Mouse (Mus musculus) erythroblast, embryonic 14.5 days (primary cell): ENCODE measurements at regions not wholly inside any gene's neighbourhood (a gene's known extent, or its start where the extent isn't known, plus 50 kb on each side); places are given as distances from the start of the nearest gene placed in this dataset.
"Not testable (repeated sequence)": the region's sequence is repeated elsewhere in the genome, so short reads cannot be mapped to it uniquely, and the experiment has no call there.

Experiments used
- H3K27me3 ChIP-seq: 2 replicates; pipeline ENCODE4 v1.6.1; 2012; ENCODE audit warnings: inconsistent platforms; ENCODE audit not compliant: control insufficient read depth
- H3K36me3 ChIP-seq: 2 replicates; pipeline ENCODE4 v1.6.1; 2012; ENCODE audit warnings: mild to moderate bottlenecking, inconsistent platforms; ENCODE audit not compliant: control insufficient read depth
- H3K4me1 ChIP-seq: 2 replicates; pipeline ENCODE4 v1.6.1; 2012; ENCODE audit warnings: inconsistent platforms; ENCODE audit not compliant: control insufficient read depth
- H3K4me3 ChIP-seq: replicated peaks from 2 replicates; pipeline ENCODE3; 2012; ENCODE audit warnings: moderate library complexity, mild to moderate bottlenecking, inconsistent platforms
- H3K9me3 ChIP-seq: 2 replicates; pipeline ENCODE4 v1.6.1; 2012; ENCODE audit warnings: low read length, inconsistent platforms, mixed read lengths; ENCODE audit not compliant: control insufficient read depth
- GATA1 ChIP-seq: IDR thresholded peaks from 2 replicates; pipeline ENCODE4 v1.6.1; 2012; ENCODE audit warnings: low read length, inconsistent platforms, mixed read lengths
- TAL1 ChIP-seq: IDR thresholded peaks from 3 replicates; pipeline ENCODE4 v1.6.1; 2012; ENCODE audit warnings: low read length, inconsistent platforms, mixed read lengths

GRCm38 (mm10) chr17:10150403-10150689, 169.3 kb downstream of the Qk start:
- not testable (repeated sequence) for H3K9me3 ChIP-seq, H3K36me3 ChIP-seq, H3K4me3 ChIP-seq, H3K4me1 ChIP-seq, H3K27me3 ChIP-seq

GRCm38 (mm10) chr17:10149682-10150402, 169.8 kb downstream of the Qk start:
- Histone ChIP-seq H3K36me3 (no peaks in the 10 kb centered on the region), H3K27me3 (no peaks in the 10 kb centered on the region), H3K4me1 (no peaks in the 10 kb centered on the region), H3K9me3 (no peaks in the 10 kb centered on the region), H3K4me3 (no peak overlapping the region)
- TF ChIP-seq GATA1: no peak
- TF ChIP-seq TAL1: no peak

- no peaks in the 10 kb centered on the region for H3K9me3 ChIP-seq
- no peaks in the 10 kb centered on the region for H3K36me3 ChIP-seq
- H3K27me3 ChIP-seq: no peaks in the 10 kb centered on the region
- no peaks in the 10 kb centered on the region for H3K4me1 ChIP-seq
- no peak overlapping the region for H3K4me3 ChIP-seq
- TF ChIP-seq GATA1 (no peak), TAL1 (no peak)
Measured at GRCm38 (mm10) chr17:10147106-10147505, 172.5 kb downstream of the Qk start.

GRCm38 (mm10) chr17:10146576-10146975, 173.1 kb downstream of the Qk start:
- TF ChIP-seq GATA1: no peak
- no peak for TF ChIP-seq TAL1
- H3K27me3 ChIP-seq: no peaks in the 10 kb centered on the region
- no peaks in the 10 kb centered on the region for H3K9me3 ChIP-seq
- no peaks in the 10 kb centered on the region for H3K36me3 ChIP-seq
- no peak overlapping the region for H3K4me3 ChIP-seq
- H3K4me1 ChIP-seq: no peaks in the 10 kb centered on the region

GRCm38 (mm10) chr17:10138847-10139246, 180.8 kb downstream of the Qk start:
- no peaks in the 10 kb centered on the region for H3K4me1 ChIP-seq
- H3K9me3 ChIP-seq: no peaks in the 10 kb centered on the region
- H3K36me3 ChIP-seq: no peaks in the 10 kb centered on the region
- H3K4me3 ChIP-seq: no peak overlapping the region
- H3K27me3 ChIP-seq: no peaks in the 10 kb centered on the region
- TF ChIP-seq GATA1 (no peak), TAL1 (no peak)

- H3K4me3 ChIP-seq: no peak overlapping the region
- H3K4me1 ChIP-seq: no peaks in the 10 kb centered on the region
- H3K36me3 ChIP-seq: no peaks in the 10 kb centered on the region
- TF ChIP-seq GATA1: no peak
- TF ChIP-seq TAL1: no peak
- no peaks in the 10 kb centered on the region for H3K27me3 ChIP-seq
- no peaks in the 10 kb centered on the region for H3K9me3 ChIP-seq
Measured at GRCm38 (mm10) chr17:10138374-10138773, 181.3 kb downstream of the Qk start.

- Histone ChIP-seq H3K4me3 (no peak overlapping the region), H3K27me3 (no peaks in the 10 kb centered on the region), H3K9me3 (no peaks in the 10 kb centered on the region), H3K4me1 (no peaks in the 10 kb centered on the region), H3K36me3 (no peaks in the 10 kb centered on the region)
- no peak for TF ChIP-seq GATA1
- no peak for TF ChIP-seq TAL1
Measured at GRCm38 (mm10) chr17:10135111-10135510, 184.5 kb downstream of the Qk start.

GRCm38 (mm10) chr17:10128591-10128990, 191.1 kb downstream of the Qk start:
- no peaks in the 10 kb centered on the region for H3K27me3 ChIP-seq
- H3K36me3 ChIP-seq: no peaks in the 10 kb centered on the region
- no peaks in the 10 kb centered on the region for H3K9me3 ChIP-seq
- TF ChIP-seq GATA1: no peak
- no peak for TF ChIP-seq TAL1
- H3K4me3 ChIP-seq: no peak overlapping the region
- no peaks in the 10 kb centered on the region for H3K4me1 ChIP-seq

GRCm38 (mm10) chr17:10122411-10122810, 197.2 kb downstream of the Qk start:
- TF ChIP-seq GATA1 (no peak), TAL1 (no peak)
- Histone ChIP-seq H3K4me3 (no peak overlapping the region), H3K27me3 (no peaks in the 10 kb centered on the region), H3K36me3 (no peaks in the 10 kb centered on the region), H3K4me1 (no peaks in the 10 kb centered on the region), H3K9me3 (no peaks in the 10 kb centered on the region)

- no peak overlapping the region for H3K4me3 ChIP-seq
- TF ChIP-seq TAL1 (no peak), GATA1 (no peak)
Measured at GRCm38 (mm10) chr17:10112118-10112517, 207.5 kb downstream of the Qk start.

More at GRCm38 (mm10) chr17:10112118-10112517, 207.5 kb downstream of the Qk start:
- Histone ChIP-seq H3K4me1 (no peaks in the 10 kb centered on the region), H3K27me3 (no peaks in the 10 kb centered on the region), H3K9me3 (no peaks in the 10 kb centered on the region), H3K36me3 (no peaks in the 10 kb centered on the region)
